Mouse (Mus musculus) brain, embryonic 14.5 days (tissue): ENCODE results near the gene Grhpr. TPM values are rescaled to one million over a fixed set of nuclear protein-coding genes. Genes with fewer than 3 reads are reported as not detected.

Source experiments
- DNase-seq: peaks from one replicate; pipeline ENCODE4 v3.0.0-alpha.2; 2011; ENCODE audit warnings: low read depth
- CTCF ChIP-seq: fragments of 200-500 bp; IDR thresholded peaks from 2 replicates; pipeline ENCODE4 v1.5.1; 2012; ENCODE audit warnings: inconsistent platforms, mild to moderate bottlenecking, moderate library complexity, borderline replicate concordance; ENCODE audit not compliant: insufficient read depth, insufficient read length; ENCODE audit errors: extremely low read depth
- POLR2A ChIP-seq: fragments of 200-500 bp; IDR thresholded peaks from 2 replicates; pipeline ENCODE4 v1.6.1; 2012; ENCODE audit warnings: mild to moderate bottlenecking, inconsistent platforms, borderline replicate concordance; ENCODE audit not compliant: poor library complexity, insufficient read depth, insufficient read length, severe bottlenecking; ENCODE audit errors: extremely low read depth
- polyA plus RNA-seq: library from polyadenylated mRNA; depleted of rRNA; stranded (reverse); fragments of >200 nt; gene quantifications from 2 replicates; pipeline ENCODE4 v1.2.3, GENCODE M21; 2012

The Grhpr gene
- polyA plus RNA-seq, 1 experiment, result 18.7 TPM

- no peak for DNase-seq
- no peak for TF ChIP-seq POLR2A
Observed at GRCm38 (mm10) chr4:44958776-44959175, 22.4 kb upstream of the Grhpr start.

- TF ChIP-seq CTCF (no peak), POLR2A (no peak)
- DNase-seq, result no peak
Observed at GRCm38 (mm10) chr4:44959220-44959619, 22.0 kb upstream of the Grhpr start.

DNA sequence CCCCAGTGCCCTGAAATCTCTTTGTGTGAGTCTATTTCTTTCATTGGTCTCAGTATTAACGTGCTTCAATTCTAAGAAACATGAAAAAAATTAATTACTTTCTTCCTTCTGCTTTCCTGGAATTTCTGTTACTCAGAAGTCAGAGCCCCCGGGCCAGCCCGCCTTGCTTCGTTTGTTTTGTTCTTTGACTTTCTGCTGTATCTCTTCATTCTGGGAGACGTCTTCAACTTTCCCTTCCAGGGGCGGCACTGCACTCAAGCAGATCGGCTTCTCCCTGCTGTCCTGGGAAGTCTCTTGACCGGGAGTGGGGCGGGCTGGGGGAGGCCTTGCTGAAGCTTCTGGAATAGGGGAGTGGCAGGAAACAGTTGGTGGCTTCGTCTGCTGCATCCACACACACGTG lies 18.0 kb upstream of the Grhpr start:
- TF ChIP-seq POLR2A (no peak), CTCF (no peak)
- DNase-seq, result no peak

DNA sequence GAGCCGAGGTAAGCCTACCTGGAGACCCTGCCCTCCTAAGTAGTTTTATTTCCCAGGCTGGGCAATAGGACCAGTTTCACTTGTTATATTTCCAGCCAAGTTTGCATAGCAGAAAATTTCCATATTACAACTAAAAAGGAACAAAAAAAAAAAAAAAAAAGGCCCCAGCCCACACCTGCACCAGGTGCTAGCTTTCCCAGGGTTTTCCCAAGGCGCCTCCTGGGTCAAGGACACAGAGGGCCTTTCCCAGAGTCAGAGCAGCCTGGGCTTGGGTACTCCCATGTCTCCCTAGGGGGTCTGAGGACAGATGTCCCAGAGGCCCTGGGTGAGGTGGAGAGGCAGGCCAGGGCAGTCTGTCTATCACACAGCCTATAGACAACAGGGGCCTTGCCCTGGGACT lies 16.0 kb upstream of the Grhpr start:
- no peak for DNase-seq
- no peak for TF ChIP-seq POLR2A
- TF ChIP-seq CTCF, result no peak

DNA sequence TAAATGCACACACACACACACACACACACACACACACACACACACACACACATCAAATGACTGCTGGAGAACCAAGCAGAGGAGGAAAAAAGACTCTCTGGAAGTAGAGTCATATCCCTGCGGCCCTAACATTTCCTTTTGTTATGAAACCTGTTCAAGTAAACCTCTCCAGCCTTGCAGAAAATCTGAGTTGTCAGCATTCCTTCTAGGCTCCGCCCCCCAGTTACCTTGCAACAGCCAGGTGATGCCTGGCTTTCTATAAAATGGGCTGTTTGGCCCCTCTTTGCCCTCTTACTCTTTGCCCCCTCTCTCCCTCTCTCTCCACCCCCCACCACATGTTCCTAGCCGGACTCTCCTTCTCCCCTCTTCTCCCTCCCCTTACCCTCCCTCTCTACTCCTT lies 15.5 kb upstream of the Grhpr start:
- DNase-seq, result no peak
- TF ChIP-seq CTCF (no peak), POLR2A (no peak)

DNA sequence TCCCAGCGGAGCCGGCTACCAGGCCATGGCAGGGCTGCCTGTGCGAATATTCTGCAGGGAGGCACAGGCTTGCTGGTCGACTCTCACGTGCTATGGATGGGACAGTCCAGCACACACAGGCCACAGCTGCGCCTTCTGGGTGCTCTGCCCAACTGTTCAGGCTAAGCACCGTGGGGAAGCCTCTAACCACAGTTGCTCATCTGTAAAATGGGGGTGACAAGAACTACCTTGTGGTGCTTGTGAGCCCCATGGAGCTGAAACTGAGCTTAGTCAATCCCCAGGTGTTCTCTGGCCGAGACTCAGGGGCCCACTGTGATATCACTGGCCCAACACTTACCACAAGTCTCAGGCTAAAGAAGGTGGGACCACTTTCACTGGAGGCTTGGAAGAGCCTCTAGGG lies 13.8 kb upstream of the Grhpr start:
- no peak for DNase-seq
- TF ChIP-seq POLR2A, result no peak
- TF ChIP-seq CTCF, result no peak

GRCm38 (mm10) chr4:44970056-44970455 lies 11.1 kb upstream of the Grhpr start:
- no peak for DNase-seq
- no peak for TF ChIP-seq POLR2A
- TF ChIP-seq CTCF, result no peak

DNA sequence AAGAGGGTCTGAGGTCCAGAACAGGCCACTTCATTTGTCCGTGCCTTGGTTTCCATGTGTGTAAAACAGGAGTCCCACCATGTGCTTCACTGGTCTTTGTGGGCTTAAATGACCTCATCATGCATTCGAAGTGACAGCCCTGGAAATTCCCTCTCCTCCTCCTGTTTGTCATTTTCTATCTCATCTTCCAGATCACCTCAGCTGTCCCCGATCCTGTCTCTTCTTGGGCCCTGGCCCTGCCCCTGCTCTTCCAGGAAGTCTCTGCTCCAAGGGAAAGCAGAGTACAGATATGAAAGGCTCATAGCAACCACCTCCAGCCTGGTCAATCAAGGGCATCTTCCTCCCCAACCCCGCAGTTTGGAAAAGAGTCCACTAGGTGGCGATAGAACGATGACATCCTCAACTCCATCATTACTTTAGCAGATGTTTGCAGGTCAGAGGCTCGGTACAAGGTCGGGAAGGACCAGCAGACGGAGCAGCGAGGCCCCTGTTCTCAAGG lies 10.5 kb upstream of the Grhpr start:
- DNase-seq, result peak; percentile 42
- TF ChIP-seq POLR2A (no peak), CTCF (peak; percentile 78)

- peak; percentile 88 for DNase-seq
- TF ChIP-seq CTCF, result peak; percentile 92
- no peak for TF ChIP-seq POLR2A
Observed at GRCm38 (mm10) chr4:44973450-44973849, 7.7 kb upstream of the Grhpr start.

- TF ChIP-seq CTCF (no peak), POLR2A (no peak)
- no peak for DNase-seq
Observed at GRCm38 (mm10) chr4:44973871-44974270, 7.3 kb upstream of the Grhpr start.

- DNase-seq, result no peak
- TF ChIP-seq CTCF, result no peak
- no peak for TF ChIP-seq POLR2A
Observed at GRCm38 (mm10) chr4:44974331-44974730, 6.9 kb upstream of the Grhpr start.

DNA sequence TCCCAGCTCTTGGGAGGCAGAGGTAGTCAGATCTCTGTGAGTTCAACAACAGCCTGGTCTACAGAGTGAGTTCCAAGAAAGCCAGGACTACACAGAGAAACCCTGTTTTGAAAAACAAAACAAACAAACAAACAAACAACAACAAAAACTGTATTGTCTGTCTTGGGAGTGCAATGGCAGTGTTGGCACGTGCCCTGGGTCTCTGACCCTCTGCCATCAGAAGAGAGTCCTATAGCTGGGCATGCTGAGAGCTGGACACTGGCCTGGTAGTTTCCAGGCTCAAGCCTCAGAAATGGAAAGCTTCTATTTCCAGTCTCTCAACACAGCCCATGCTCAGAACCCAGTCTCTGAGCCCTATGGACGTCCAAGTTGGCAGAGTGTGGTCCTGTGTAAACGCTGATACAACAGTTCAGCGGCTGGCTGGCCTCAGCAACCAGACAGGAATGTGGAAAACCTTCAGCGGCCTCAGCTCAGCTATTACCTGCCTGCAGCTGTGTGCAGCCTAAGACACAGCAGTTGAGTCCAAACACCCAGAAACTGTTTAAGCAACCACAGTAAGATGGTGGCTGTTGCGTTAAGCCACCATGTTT lies 5.1 kb upstream of the Grhpr start:
- no peak for TF ChIP-seq POLR2A
- TF ChIP-seq CTCF, result no peak
- no peak for DNase-seq
